Comparison of ENCODE assay signal across 8 mouse cellular contexts in the genomic region with DNA sequence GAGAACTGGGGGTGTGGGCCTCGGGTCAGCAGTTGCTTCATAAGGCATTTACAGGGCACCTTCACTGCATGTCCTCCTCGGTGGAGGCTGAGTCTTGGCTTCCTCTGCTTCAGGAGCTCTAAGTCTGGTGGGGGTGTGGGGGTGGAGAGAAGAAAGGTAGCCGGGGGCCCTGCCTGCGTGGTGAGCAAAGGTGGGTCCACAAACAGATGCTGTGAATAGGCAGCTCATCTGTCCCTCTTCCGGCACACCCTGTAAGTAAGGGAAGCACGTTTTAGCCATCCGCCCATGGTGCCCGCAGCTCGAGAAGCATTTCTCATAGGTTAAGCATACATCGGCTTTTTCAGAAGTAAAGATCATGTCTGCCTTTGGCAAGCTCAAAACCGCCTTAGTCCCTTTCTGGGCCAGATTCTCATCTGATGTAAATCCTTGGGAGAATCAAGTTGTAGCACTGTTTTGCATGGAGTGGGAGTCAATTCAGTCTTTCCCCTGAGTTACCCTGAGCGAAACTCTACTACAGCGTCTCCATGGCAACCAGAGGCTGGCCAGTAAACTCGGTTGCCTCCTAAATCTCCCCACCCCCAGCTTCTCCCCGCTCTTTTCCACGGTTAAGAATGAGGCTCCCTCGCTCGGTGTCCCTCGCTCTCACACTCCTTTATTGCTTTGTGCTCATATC.
A peak's percentile ranks its signal among the peaks of the same experiment; 100 is the strongest.
DNase-seq lines count a peak whose midpoint lies in the region; ATAC-seq and TF ChIP-seq lines count a peak whose summit lies in the region.

No protein-coding gene starts in this region.

- H3K27me3 ChIP-seq in intestine, embryonic 16.5 days (replicated peaks; ENCODE audit: control insufficient read depth, insufficient read depth, low read length), result no peaks in the 10 kb centered on the region
- no peaks in the 10 kb centered on the region for H3K27me3 ChIP-seq in intestine, embryonic 15.5 days (replicated peaks)

- H3K4me2 ChIP-seq in intestine, embryonic 16.5 days (ENCODE audit: low read depth, low read length), result no peak overlapping the region
- no peak overlapping the region for H3K4me2 ChIP-seq in intestine, embryonic 15.5 days (replicated peaks)

- no peak overlapping the region for H3K4me3 ChIP-seq in intestine, embryonic 16.5 days (ENCODE audit: low read length)
- H3K4me3 ChIP-seq in intestine, embryonic 15.5 days (replicated peaks), result no peak overlapping the region
- no peak overlapping the region for H3K4me3 ChIP-seq in gastrocnemius, adult 2 months

- 41% methylated on average over 19 of the region's 19 CpGs for WGBS in intestine, embryonic 16.5 days
- WGBS in intestine, embryonic 15.5 days, result 39% methylated on average over 19 of the region's 19 CpGs

- 0 out of 2 replicates have a peak, but pooled peaks cover 3% of the 10 kb centered on the region for H3K36me3 ChIP-seq in intestine, embryonic 16.5 days (ENCODE audit: control insufficient read depth, insufficient read depth, low read length)
- H3K36me3 ChIP-seq in intestine, embryonic 15.5 days, result no peaks in the 10 kb centered on the region

- H3K4me1 ChIP-seq in intestine, embryonic 16.5 days (ENCODE audit: control insufficient read depth, insufficient read depth, low read length), result peaks cover 10% of the 10 kb centered on the region
- peaks cover 7% of the 10 kb centered on the region; the same call in 1 of the 2 replicates for H3K4me1 ChIP-seq in intestine, embryonic 15.5 days (replicated peaks)

- no peak overlapping the region for H3K9ac ChIP-seq in intestine, embryonic 16.5 days (ENCODE audit: low read depth, low read length)
- H3K9ac ChIP-seq in intestine, embryonic 15.5 days, result no peak overlapping the region

- intact Hi-C loops in left cerebral cortex, postnatal 4 days (cut with DNase I), result loop anchor here (10.0 kb wide), 2 partner anchors 140 to 170 kb away; no protein-coding TSS in a partner anchor
- intact Hi-C loops in gastrocnemius, adult 2 months (cut with DNase I), result no loop called here

- no peak overlapping the region for H3K27ac ChIP-seq in intestine, embryonic 16.5 days (ENCODE audit: low read length)
- H3K27ac ChIP-seq in intestine, embryonic 15.5 days, result no peak overlapping the region
- no peak overlapping the region for H3K27ac ChIP-seq in gastrocnemius, adult 2 months

- 0 out of 2 replicates have a peak, but pooled peaks have one; percentile 45 for ATAC-seq in intestine, embryonic 16.5 days
- ATAC-seq in intestine, embryonic 15.5 days, result no peak

- TF ChIP-seq POLR2A in brain, embryonic 14.5 days (IDR thresholded peaks at IDR 0.05; ENCODE audit: borderline replicate concordance, extremely low read depth, insufficient read depth, insufficient read length, poor library complexity, severe bottlenecking), result no peak

- no peaks in the 10 kb centered on the region for H3K9me3 ChIP-seq in intestine, embryonic 16.5 days (ENCODE audit: control insufficient read depth, low read length)
- no peaks in the 10 kb centered on the region for H3K9me3 ChIP-seq in intestine, embryonic 15.5 days

- peak; percentile 92 for DNase-seq in brain, embryonic 14.5 days (ENCODE audit: low read depth)
- peak; percentile 68 to 77 for DNase-seq in frontal cortex, postnatal 36 days (ENCODE audit: low spot score in 2 of 2)
- peak; percentile 59 for DNase-seq in left cerebral cortex, postnatal 4 days
- DNase-seq in retina, postnatal 1 day, result peak; percentile 79
- no peak for DNase-seq in gastrocnemius, adult 18-20 months (ENCODE audit: low spot score)
- DNase-seq in gastrocnemius, adult 2 months, result no peak

- TF ChIP-seq CTCF in brain, embryonic 14.5 days (IDR thresholded peaks at IDR 0.05; ENCODE audit: borderline replicate concordance, extremely low read depth, insufficient read depth, insufficient read length), result no peak
- TF ChIP-seq CTCF in gastrocnemius, adult 2 months (IDR thresholded peaks at IDR 0.05), result no peak

Comparison
In these comparisons a context has a peak if more than half of its experiments do, and no peak if none do; other contexts are left out.
1. DNase-seq: peak in brain, embryonic 14.5 days (single experiment), frontal cortex, postnatal 36 days (2 of 2), left cerebral cortex, postnatal 4 days (single experiment) and retina, postnatal 1 day (single experiment); none in gastrocnemius, adult 18-20 months (single experiment) and gastrocnemius, adult 2 months (single experiment).